Mouse (Mus musculus): ENCODE measurements around the gene Zscan29. TPM values are rescaled to one million over a fixed set of nuclear protein-coding genes. Genes with fewer than 3 reads are reported as not detected.

Zscan29 gene
- total and polyA plus RNA-seq, 2 experiments from 2014 or later = 4.2 to 5.6 TPM

- no peak for ATAC-seq (ENCODE audit: insufficient read depth, low read depth)
- DNase-seq (ENCODE audit: low spot score) = no peak
- WGBS = 67% methylated on average over 16 of the region's 16 CpGs
- Histone ChIP-seq H3K27me3 (ENCODE audit: control insufficient read depth, insufficient read depth, low read length) (no peaks in the 10 kb centered on the region), H3K4me3 (ENCODE audit: low read depth, low read length) (peak overlapping the region; percentile 61), H3K36me3 (replicated peaks; ENCODE audit: control insufficient read depth, insufficient read depth, low read length) (peaks cover 32% of the 10 kb centered on the region; the same call in 1 of the 2 replicates), H3K9me3 (replicated peaks; ENCODE audit: control insufficient read depth, low read length) (no peaks in the 10 kb centered on the region), H3K9ac (replicated peaks; ENCODE audit: low read depth, low read length) (peak overlapping the region; percentile 69), H3K4me2 (ENCODE audit: low read depth, low read length) (peak overlapping the region; percentile 89), H3K27ac (ENCODE audit: low read depth) (peak overlapping the region; percentile 99), H3K4me1 (ENCODE audit: control insufficient read depth, insufficient read depth) (peaks cover 21% of the 10 kb centered on the region)
- TF ChIP-seq CTCF (IDR thresholded peaks at IDR 0.05; ENCODE audit: low read depth) = no peak
- TF ChIP-seq EP300 (IDR thresholded peaks at IDR 0.05; ENCODE audit: low read depth) = no peak
Observed at GRCm38 (mm10) chr2:121141216-121142035, 29.5 kb downstream of the Zscan29 start.

- H3K27ac ChIP-seq (ENCODE audit: low read depth) = peak within 1 kb of the TSS; percentile 99
- peak within 1 kb of the TSS; percentile 89 for H3K4me2 ChIP-seq (ENCODE audit: low read depth, low read length)
- H3K9me3 ChIP-seq (replicated peaks; ENCODE audit: control insufficient read depth, low read length) = no peaks in the 10 kb centered on the region
- no peaks in the 10 kb centered on the region for H3K27me3 ChIP-seq (ENCODE audit: control insufficient read depth, insufficient read depth, low read length)
- under 1% methylated on average over 87 of the region's 87 CpGs for WGBS
- TF ChIP-seq EP300 (IDR thresholded peaks at IDR 0.05; ENCODE audit: low read depth) (peak; percentile 92; the same call in 1 of the 2 replicates), CTCF (IDR thresholded peaks at IDR 0.05; ENCODE audit: low read depth) (no peak)
- DNase-seq (ENCODE audit: low spot score) = peak; percentile 92
- H3K36me3 ChIP-seq (replicated peaks; ENCODE audit: control insufficient read depth, insufficient read depth, low read length) = peaks cover 24% of the 10 kb centered on the region; the same call in 1 of the 2 replicates
- ATAC-seq (ENCODE audit: insufficient read depth, low read depth) = peak; percentile 93
- peak within 1 kb of the TSS; percentile 69 for H3K9ac ChIP-seq (replicated peaks; ENCODE audit: low read depth, low read length)
- H3K4me3 ChIP-seq (ENCODE audit: low read depth, low read length) = peak within 1 kb of the TSS; percentile 61
- H3K4me1 ChIP-seq (ENCODE audit: control insufficient read depth, insufficient read depth) = peaks cover 21% of the 10 kb centered on the region
Observed at GRCm38 (mm10) chr2:121140018-121140882, 30.7 kb downstream of the Zscan29 start, which contains the start of the genes Adal and Lcmt2. Gene Adal, plus strand, starts transcription at chr2:121140428. Gene Lcmt2, minus strand, starts transcription at chr2:121140653.

- peaks cover 19% of the 10 kb centered on the region; the same call in 1 of the 2 replicates for H3K36me3 ChIP-seq (replicated peaks; ENCODE audit: control insufficient read depth, insufficient read depth, low read length)
- WGBS = 21% methylated on average over 29 of the region's 29 CpGs
- H3K9ac ChIP-seq (replicated peaks; ENCODE audit: low read depth, low read length) = peak overlapping the region; percentile 69
- H3K4me3 ChIP-seq (ENCODE audit: low read depth, low read length) = peak overlapping the region; percentile 61
- ATAC-seq (ENCODE audit: insufficient read depth, low read depth) = peak; percentile 22; the same call in 1 of the 2 replicates
- no peaks in the 10 kb centered on the region for H3K9me3 ChIP-seq (replicated peaks; ENCODE audit: control insufficient read depth, low read length)
- H3K4me1 ChIP-seq (ENCODE audit: control insufficient read depth, insufficient read depth) = peaks cover 21% of the 10 kb centered on the region
- no peaks in the 10 kb centered on the region for H3K27me3 ChIP-seq (ENCODE audit: control insufficient read depth, insufficient read depth, low read length)
- peak; percentile 39 for DNase-seq (ENCODE audit: low spot score)
- H3K4me2 ChIP-seq (ENCODE audit: low read depth, low read length) = peak overlapping the region; percentile 89
- H3K27ac ChIP-seq (ENCODE audit: low read depth) = peak overlapping the region; percentile 99
- TF ChIP-seq EP300 (IDR thresholded peaks at IDR 0.05; ENCODE audit: low read depth) = no peak
- TF ChIP-seq CTCF (IDR thresholded peaks at IDR 0.05; ENCODE audit: low read depth) = no peak
Observed at GRCm38 (mm10) chr2:121139266-121140017, 31.5 kb downstream of the Zscan29 start.

- Histone ChIP-seq H3K27ac (ENCODE audit: low read depth) (no peak overlapping the region), H3K9ac (replicated peaks; ENCODE audit: low read depth, low read length) (no peak overlapping the region), H3K4me2 (ENCODE audit: low read depth, low read length) (0 out of 2 replicates have a peak overlapping the region, but pooled peaks have one; percentile 2), H3K27me3 (ENCODE audit: control insufficient read depth, insufficient read depth, low read length) (no peaks in the 10 kb centered on the region), H3K4me3 (ENCODE audit: low read depth, low read length) (no peak overlapping the region), H3K9me3 (replicated peaks; ENCODE audit: control insufficient read depth, low read length) (no peaks in the 10 kb centered on the region), H3K4me1 (ENCODE audit: control insufficient read depth, insufficient read depth) (peaks cover 21% of the 10 kb centered on the region), H3K36me3 (replicated peaks; ENCODE audit: control insufficient read depth, insufficient read depth, low read length) (0 out of 2 replicates have a peak, but pooled peaks cover 6% of the 10 kb centered on the region)
- DNase-seq (ENCODE audit: low spot score) (no peak), ATAC-seq (ENCODE audit: insufficient read depth, low read depth) (no peak)
- 100% methylated on average over 4 of the region's 4 CpGs for WGBS
- TF ChIP-seq CTCF (IDR thresholded peaks at IDR 0.05; ENCODE audit: low read depth) = no peak
- no peak for TF ChIP-seq EP300 (IDR thresholded peaks at IDR 0.05; ENCODE audit: low read depth)
Observed at GRCm38 (mm10) chr2:121137371-121137770, 33.6 kb downstream of the Zscan29 start.
